Mouse (Mus musculus) cerebellum, postnatal 14 days (tissue): Measurements from ENCODE around the gene Tgfbi.
A peak's percentile ranks its signal among the peaks of the same experiment; 100 is the strongest.

Source experiments
- DNase-seq, 2 experiments: peaks; one replicate each; pipeline ENCODE4 v3.0.0; 2021; ENCODE audit warnings: mixed read lengths in 2 of 2

Gene Tgfbi

DNA sequence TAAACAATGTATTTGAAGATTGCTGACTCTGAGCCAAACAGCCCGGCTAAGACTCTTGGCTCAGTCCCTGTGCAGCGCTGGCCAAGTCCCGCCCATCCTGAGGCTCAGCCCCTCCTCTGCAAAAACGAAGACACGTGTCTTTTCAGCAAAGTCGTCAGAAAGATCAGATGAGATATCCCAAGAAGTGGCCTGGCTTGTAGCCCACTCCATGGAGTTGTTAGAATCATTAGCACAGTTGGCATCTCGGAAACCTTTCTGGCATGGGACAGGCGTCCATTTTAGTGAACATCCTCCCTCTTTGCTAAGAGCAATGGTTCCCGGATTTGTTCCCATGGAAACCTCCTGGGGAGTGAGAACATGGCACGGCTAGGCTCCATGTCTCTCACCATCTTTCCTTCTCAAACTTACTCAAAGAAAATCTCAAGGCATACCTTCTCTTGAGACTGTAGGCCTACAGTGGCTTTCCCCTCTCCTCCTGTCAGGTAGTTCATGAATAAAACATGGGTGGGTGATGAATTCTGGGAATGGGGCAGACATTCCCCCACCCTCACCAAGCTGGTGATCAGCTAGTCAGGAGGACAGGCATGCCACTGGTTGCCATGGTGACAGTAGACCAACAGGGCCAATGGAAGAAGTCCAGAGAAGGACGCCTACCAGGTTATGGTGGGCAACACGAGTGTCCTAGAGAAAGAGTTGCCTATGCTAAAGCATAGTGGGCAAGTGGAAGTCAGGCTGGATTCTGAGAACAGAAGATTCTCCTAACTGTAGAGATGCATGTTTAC lies 11.3 kb upstream of the Tgfbi start:
- peak; percentile 43 to 57 for DNase-seq

DNA sequence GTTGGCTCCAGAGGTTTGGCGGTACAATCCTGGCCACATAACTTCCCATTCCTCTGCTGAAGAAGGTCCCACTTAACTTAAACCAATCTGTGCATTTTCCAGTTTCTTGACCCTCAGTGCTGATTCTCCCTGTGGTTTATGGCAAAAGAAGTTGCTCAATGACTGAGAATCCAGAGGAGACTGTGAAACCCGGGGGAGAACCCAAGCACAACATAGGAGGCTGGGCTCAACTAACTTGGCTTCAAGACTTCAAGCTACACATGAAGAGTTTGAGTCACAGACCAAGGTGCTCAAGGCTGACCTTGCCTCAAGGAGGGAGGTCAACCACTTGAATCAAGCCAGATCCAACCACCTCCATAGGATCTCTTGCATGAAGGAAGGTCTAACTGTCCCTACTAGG lies 9.8 kb upstream of the Tgfbi start:
- no peak for DNase-seq

- peak; percentile 33 to 60 for DNase-seq
Measured at GRCm38 (mm10) chr13:56600216-56600890, 9.0 kb upstream of the Tgfbi start.

- no peak for DNase-seq
Measured at GRCm38 (mm10) chr13:56601199-56601598, 8.1 kb upstream of the Tgfbi start.

DNA sequence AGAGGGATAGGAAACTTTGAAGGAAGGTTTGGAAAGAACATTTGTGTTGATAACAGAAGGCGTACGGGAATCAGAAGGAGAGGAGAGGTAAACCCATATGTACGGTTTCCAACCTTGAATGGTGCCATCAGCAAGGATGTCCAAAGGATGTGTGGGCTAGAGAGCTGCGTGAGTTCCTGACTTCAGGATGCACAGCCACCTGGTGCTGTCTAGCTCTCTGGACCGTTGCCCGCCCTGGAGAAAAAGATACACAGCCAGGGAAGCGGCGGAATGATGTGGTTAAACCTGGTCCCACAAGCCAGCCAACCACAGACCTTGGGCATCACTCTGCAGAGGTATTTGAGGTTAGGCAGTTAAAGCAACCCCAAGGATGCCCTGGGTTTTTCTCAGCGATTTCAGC lies 3.8 kb upstream of the Tgfbi start:
- DNase-seq = peak; percentile 65 to 72

- DNase-seq = no peak
Measured at GRCm38 (mm10) chr13:56606724-56607123, 2.6 kb upstream of the Tgfbi start.

GRCm38 (mm10) chr13:56607225-56607624 lies 2.1 kb upstream of the Tgfbi start:
- DNase-seq = no peak

DNA sequence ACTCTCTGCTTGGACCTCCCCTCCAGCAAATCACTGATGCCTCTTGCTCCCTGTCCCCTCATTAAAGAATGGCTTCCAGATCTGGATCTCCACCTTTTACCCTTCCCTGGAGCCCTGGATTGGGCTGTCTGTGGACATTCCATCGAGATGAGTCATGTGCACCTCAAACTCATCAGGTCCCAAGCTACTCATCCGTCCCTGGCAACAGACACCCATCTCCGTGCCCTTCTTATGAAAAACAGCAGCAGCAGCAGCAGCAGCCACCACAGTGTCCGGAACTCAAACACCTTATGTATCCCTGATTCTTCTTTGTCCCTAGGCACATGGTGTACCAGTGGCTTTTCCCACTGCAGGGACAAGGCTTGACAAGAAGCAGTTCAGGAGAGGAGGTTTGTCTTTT lies 1.5 kb upstream of the Tgfbi start:
- DNase-seq = no peak

- DNase-seq = no peak
Measured at GRCm38 (mm10) chr13:56611129-56611528, 1.8 kb downstream of the Tgfbi start.

DNA sequence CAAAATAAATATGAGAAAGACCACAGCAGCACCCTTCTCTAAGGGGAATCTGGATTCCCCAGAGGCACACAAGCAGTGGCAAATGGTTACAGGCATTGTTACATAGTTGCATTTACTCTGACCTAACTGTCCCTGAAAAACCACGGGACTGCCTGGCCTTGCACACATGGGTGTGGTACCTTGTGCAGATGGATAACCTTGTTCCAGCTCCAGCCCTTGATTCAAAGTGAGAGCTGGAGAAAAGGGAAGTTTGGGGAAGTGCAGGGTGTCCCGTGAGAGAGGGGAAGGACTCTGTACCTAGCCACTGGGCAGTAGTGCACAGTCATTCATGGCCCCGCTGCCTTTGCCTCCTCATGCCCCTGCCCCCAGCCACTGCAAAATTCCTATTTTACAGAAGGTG lies 2.4 kb downstream of the Tgfbi start:
- no peak for DNase-seq

GRCm38 (mm10) chr13:56612331-56612730 lies 3.0 kb downstream of the Tgfbi start:
- no peak for DNase-seq

DNA sequence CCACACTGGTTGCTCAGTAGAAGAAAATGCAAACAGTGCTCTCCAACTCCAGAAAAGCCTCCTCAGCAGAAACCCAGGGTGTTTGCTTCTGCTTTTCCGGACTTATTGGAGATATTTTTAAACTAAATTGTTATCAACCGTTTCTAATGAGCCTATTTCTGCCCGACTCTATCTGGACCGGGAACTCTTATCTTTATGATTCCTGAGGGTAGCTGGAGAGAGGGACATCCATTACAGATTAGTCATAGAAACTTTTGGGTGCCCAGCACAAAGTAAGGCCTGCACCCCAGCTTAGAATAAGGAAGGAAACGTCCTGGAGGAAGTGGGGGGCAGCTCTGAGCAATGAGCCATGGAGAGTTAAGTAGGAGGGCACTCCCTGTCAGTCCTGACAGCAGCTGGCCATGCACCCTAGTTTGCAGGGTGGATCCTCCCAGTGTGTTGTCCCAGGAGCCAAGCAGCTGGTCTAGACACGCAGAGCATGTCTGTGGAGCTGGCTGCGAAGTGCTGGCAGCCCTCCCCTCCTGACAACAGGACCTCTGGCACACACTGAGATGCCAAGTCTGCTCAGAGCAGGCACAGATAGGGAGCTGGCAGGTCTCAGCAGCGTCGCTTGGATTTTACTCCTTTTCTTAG lies 4.2 kb downstream of the Tgfbi start:
- DNase-seq = peak; percentile 36 to 47

DNA sequence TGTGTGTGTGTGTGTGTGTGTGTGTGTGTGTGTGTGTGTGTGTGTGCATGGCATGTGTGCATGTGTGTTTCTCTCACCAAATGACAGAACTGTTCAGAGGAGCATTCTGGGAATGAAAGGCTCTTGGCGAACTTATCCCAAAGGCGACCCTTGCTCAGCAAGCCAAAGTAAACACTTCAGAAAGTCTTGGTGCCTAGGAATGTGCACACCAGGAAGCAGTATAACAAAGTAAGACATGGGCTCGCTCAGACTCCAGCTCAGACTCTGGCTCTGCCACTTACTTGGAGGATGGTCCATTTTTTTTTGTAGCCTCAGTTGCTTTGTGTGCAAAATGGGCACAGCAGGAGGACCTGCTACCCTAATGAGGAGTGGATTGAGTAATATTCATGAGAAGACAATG lies 5.4 kb downstream of the Tgfbi start:
- no peak for DNase-seq

- DNase-seq = no peak
Measured at GRCm38 (mm10) chr13:56615223-56615622, 5.9 kb downstream of the Tgfbi start.

GRCm38 (mm10) chr13:56615864-56616263 lies 6.5 kb downstream of the Tgfbi start:
- DNase-seq = peak; percentile 73 to 76

DNA sequence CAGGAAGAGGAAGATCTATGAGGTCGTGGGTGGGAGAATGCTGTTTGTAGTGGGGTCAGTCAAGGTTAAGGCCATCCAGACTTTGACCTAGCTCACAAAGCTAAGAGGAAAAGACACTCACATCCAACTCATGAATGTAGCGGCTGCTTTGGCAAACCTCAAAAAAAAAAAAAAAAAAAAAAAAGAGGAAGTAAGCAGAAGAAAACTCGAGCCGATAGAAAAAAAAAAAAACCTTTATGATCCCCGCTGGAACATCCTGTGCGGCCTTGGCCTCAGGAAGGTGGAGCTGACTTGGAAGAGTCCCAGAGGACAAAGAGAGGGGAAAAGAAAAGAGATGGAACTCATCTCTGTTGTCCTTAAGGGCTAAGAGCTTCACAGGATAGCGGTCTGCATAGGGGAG lies 7.1 kb downstream of the Tgfbi start:
- DNase-seq = no peak

DNA sequence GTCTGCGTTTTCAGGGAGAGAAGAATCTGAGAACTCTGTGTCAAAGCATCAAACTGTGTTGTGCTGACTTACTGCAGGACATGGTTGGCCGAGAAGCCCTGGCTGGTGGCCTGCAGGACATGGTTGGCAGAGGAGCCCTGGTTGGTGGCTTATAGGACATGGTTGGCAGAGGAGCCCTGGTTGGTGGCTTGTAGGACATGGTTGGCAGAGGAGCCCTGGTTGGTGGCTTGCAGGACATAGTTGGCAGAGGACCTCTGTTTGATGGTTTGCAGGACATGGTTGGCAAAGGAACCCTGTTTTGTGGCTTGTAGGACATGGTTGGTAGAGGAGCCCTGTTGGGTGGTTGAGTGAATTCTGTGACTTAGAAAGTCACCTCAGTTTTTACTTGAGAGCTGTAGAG lies 7.9 kb downstream of the Tgfbi start:
- DNase-seq = peak in 1 of 2 experiments; percentile 21

DNA sequence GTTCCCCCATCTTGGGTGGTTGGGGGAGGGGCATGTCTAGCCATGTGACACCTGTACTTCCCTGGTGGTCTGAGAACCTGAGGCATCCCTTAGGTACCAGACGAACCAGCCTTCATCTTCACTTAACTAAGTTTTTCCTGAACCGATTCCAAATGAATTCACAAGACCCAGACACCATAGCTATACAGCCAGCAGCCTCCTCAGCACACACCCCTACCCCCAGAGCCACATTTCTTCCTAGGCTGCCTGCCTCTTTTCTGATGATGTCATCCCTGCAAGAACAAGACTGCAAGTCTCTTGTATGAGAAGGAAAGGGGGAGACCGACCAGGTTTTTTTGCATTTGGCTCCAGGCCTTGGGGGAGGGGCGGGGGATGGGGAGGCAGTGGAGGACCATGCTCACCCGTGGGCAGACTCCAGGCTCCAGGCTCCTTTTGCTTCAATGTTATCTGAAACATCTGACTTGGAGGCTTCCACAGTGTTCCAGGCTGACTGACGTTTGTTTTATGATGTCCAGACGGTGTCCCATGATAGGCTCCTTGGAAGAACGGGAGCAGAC lies 13.0 kb downstream of the Tgfbi start:
- DNase-seq = no peak

DNA sequence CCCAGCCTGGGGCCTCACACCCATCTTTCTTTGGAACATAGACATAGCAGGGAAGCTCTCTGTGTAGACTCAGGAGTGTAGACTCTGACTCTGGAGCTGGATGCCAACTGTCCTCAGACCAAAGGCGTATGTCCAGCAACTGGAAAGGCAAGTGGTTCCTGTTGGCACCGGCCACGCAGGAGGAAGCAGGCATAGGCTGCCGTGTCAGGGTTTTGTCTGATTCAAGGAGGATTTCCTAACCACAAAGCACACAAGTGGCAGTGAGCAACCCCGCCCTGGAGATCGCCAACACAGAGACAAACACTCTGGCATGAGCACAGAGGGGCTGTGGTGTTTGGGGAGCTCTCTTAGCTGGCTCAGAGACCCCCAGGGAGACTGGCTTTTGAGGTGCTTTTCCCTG lies 17.2 kb downstream of the Tgfbi start:
- no peak for DNase-seq

DNA sequence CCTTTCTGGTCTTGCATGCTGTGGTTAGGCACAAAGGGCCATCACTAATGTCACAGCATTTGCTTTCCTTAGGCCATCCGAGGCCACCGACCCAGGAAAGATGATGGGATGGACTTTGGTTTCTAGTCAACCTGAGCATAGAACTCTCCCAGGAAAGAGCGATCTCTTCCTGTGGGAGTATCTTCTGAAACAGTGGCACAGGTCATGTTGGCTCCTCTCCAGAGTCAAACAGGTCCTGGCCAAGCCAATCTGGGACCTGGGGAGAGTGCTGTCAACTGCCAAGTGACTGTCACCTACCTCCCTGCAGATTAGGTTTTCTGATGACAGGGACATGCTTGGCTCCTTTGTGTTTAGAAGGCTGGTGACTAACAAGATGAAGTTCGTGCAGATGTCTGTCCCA lies 20.8 kb downstream of the Tgfbi start:
- DNase-seq = no peak

DNA sequence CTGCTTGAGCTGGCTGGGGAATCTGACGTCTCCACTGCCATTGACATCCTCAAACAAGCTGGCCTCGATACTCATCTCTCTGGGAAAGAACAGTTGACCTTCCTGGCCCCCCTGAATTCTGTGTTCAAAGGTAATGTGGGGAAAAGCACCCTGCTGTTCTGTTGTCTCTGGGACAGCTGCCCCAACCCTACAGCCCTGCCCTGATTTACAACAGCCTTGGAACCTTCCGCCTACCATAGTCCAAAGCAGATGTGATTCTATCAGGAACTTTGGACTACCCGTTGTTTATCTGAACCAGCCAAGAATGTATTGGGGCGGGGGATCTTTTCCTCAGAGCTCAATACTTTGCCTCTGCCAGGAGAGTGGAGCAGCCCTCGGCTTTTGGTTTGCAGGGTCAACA lies 21.2 kb downstream of the Tgfbi start:
- DNase-seq = no peak

GRCm38 (mm10) chr13:56631332-56631731 lies 22.0 kb downstream of the Tgfbi start:
- DNase-seq = no peak

- no peak for DNase-seq
Measured at GRCm38 (mm10) chr13:56634139-56634615, 24.9 kb downstream of the Tgfbi start.

DNA sequence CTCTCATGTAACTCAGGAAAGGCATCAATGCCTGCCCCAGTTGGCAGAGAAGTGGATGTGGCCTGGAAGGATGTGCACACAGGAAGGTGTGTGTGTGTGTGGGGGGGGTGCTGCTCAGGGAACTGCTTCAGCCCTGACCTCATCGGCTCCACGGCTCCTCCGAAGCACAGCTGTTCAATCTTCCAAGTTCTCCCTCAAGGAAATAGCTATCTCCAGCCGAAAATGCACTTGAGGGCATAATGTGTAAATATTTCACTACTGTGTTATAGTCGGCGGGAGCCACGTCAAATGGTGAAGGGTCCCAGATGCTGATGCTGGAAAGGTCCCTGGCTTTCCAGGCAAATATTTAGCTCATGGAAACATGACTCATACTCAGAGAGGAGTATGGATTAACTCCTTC lies 25.6 kb downstream of the Tgfbi start:
- DNase-seq = no peak
